Mouse (Mus musculus): Measurements from ENCODE around the gene Hyls1. TPM values are rescaled to one million over a fixed set of nuclear protein-coding genes. Genes with fewer than 3 reads are reported as not detected.

Gene Hyls1
- polyA plus RNA-seq, 1 experiment: 5.1 TPM

Other genes with a start within 250 kb of the Hyls1 start
- gene Cdon, start 149.3 kb downstream of the Hyls1 start, polyA plus RNA-seq (2012; rRNA removed): 18.4 and 19.6 TPM in 2 replicates
- 0.04 TPM in 1 of 2 replicates, not detected in the other for gene Gm1113, start 52.1 kb downstream of the Hyls1 start, polyA plus RNA-seq (2012; rRNA removed)
- gene Ddx25, start 11.9 kb downstream of the Hyls1 start, polyA plus RNA-seq (2012; rRNA removed): 0.15 and 0.25 TPM in 2 replicates
- gene Pus3, start 11.8 kb downstream of the Hyls1 start, polyA plus RNA-seq (2012; rRNA removed): 2.4 and 2.6 TPM in 2 replicates
- 40.8 and 43.4 TPM in 2 replicates for gene Pate2, start 114 bp downstream of the Hyls1 start, polyA plus RNA-seq (2012; rRNA removed)
- gene Pate4, start 41.5 kb upstream of the Hyls1 start, polyA plus RNA-seq (2012; rRNA removed): 0.99 and 2.5 TPM in 2 replicates
- 33.8 and 35.7 TPM in 2 replicates for gene Pate3, start 77.8 kb upstream of the Hyls1 start, polyA plus RNA-seq (2012; rRNA removed)
- gene Pate1, start 117.0 kb upstream of the Hyls1 start, polyA plus RNA-seq (2012; rRNA removed): 55.1 and 80.8 TPM in 2 replicates
- gene Gm17677, start 170.7 kb upstream of the Hyls1 start, polyA plus RNA-seq (2012; rRNA removed): 14.9 and 24.8 TPM in 2 replicates
- gene Gm17727, start 207.7 kb upstream of the Hyls1 start, polyA plus RNA-seq (2012; rRNA removed): 127 and 133 TPM in 2 replicates
- 7.9 and 9.5 TPM in 2 replicates for gene Gm27235, start 219.7 kb upstream of the Hyls1 start, polyA plus RNA-seq (2012; rRNA removed)
- gene D730048I06Rik, start 219.7 kb upstream of the Hyls1 start, polyA plus RNA-seq (2012; rRNA removed): 156 and 268 TPM in 2 replicates

Data from gonadal fat pad, adult 2 months (tissue).